Mouse (Mus musculus) large intestine, adult 2 months (tissue): Measurements from ENCODE around the gene Irf2bp2. TPM values are rescaled to one million over a fixed set of nuclear protein-coding genes. Genes with fewer than 3 reads are reported as not detected.

Experiments used
- DNase-seq: peaks from one replicate; pipeline ENCODE4 v3.0.0-alpha.2; 2012; ENCODE audit warnings: low read depth, low spot score
- WGBS: fragments of 180-500 bp; shearing (Covaris S2); methylation state at CpG from one replicate; pipeline ENCODE4 v1.1.7; 2018; 5-methylcytosine and 5-hydroxymethylcytosine counted together
- polyA plus RNA-seq: library from polyadenylated mRNA; depleted of rRNA; stranded (reverse); fragments of >200 nt; gene quantifications from 2 replicates; pipeline ENCODE4 v1.2.3, GENCODE M21; 2012

The Irf2bp2 gene
- polyA plus RNA-seq, 1 experiment, result 30.9 TPM

GRCm38 (mm10) chr8:126589507-126590023 is 4.2 kb downstream of the Irf2bp2 start:
- no peak for DNase-seq
- WGBS, result 0% methylated on average over 1 of the region's 1 CpGs

- no peak for DNase-seq
- WGBS, result 2% methylated on average over 11 of the region's 11 CpGs
These were observed 4.9 kb downstream of the Irf2bp2 start for GRCm38 (mm10) chr8:126588636-126589506.

- 3% methylated on average over 10 of the region's 10 CpGs for WGBS
These were observed 5.8 kb downstream of the Irf2bp2 start for GRCm38 (mm10) chr8:126587836-126588503.

GRCm38 (mm10) chr8:126586599-126587577 is 6.9 kb downstream of the Irf2bp2 start:
- DNase-seq, result no peak
- WGBS, result 12% methylated on average over 10 of the region's 10 CpGs

More at GRCm38 (mm10) chr8:126587836-126588503, 5.8 kb downstream of the Irf2bp2 start:
- DNase-seq, result no peak

GRCm38 (mm10) chr8:126586101-126586500 is 7.7 kb downstream of the Irf2bp2 start:
- no peak for DNase-seq

GRCm38 (mm10) chr8:126585561-126586031 is 8.2 kb downstream of the Irf2bp2 start:
- 3% methylated on average over 9 of the region's 9 CpGs for WGBS
- no peak for DNase-seq

More at GRCm38 (mm10) chr8:126586101-126586500, 7.7 kb downstream of the Irf2bp2 start:
- 15% methylated on average over 2 of the region's 2 CpGs for WGBS

GRCm38 (mm10) chr8:126584844-126585231 is 8.9 kb downstream of the Irf2bp2 start:
- no peak for DNase-seq
- WGBS, result 10% methylated on average over 5 of the region's 5 CpGs

- DNase-seq, result no peak
- WGBS, result under 1% methylated on average over 66 of the region's 68 CpGs
These were observed 9.6 kb downstream of the Irf2bp2 start for GRCm38 (mm10) chr8:126583971-126584843.

GRCm38 (mm10) chr8:126583534-126583933 is 10.3 kb downstream of the Irf2bp2 start:
- 4% methylated on average over 13 of the region's 13 CpGs for WGBS
- DNase-seq, result no peak

- WGBS, result 40% methylated on average over 2 of the region's 2 CpGs
- DNase-seq, result no peak
These were observed 10.8 kb downstream of the Irf2bp2 start for GRCm38 (mm10) chr8:126583018-126583417.

- WGBS, result 37% methylated on average over 6 of the region's 6 CpGs
- no peak for DNase-seq
These were observed 11.3 kb downstream of the Irf2bp2 start for GRCm38 (mm10) chr8:126582509-126582908.

GRCm38 (mm10) chr8:126581662-126582061 is 12.1 kb downstream of the Irf2bp2 start:
- WGBS, result 97% methylated on average over 6 of the region's 6 CpGs
- DNase-seq, result no peak

GRCm38 (mm10) chr8:126580826-126581225 is 13.0 kb downstream of the Irf2bp2 start:
- 90% methylated on average over 4 of the region's 4 CpGs for WGBS
- no peak for DNase-seq

- DNase-seq, result no peak
- WGBS, result 89% methylated on average over 1 of the region's 1 CpGs
These were observed 13.7 kb downstream of the Irf2bp2 start for GRCm38 (mm10) chr8:126580086-126580485.

- WGBS, result 92% methylated on average over 3 of the region's 3 CpGs
- DNase-seq, result no peak
These were observed 15.1 kb downstream of the Irf2bp2 start for GRCm38 (mm10) chr8:126578641-126579040.

- 95% methylated on average over 8 of the region's 8 CpGs for WGBS
These were observed 16.9 kb downstream of the Irf2bp2 start for GRCm38 (mm10) chr8:126576919-126577318.

GRCm38 (mm10) chr8:126576086-126576485 is 17.7 kb downstream of the Irf2bp2 start:
- no peak for DNase-seq

More at GRCm38 (mm10) chr8:126576919-126577318, 16.9 kb downstream of the Irf2bp2 start:
- DNase-seq, result no peak

GRCm38 (mm10) chr8:126574882-126575637 is 18.7 kb downstream of the Irf2bp2 start:
- DNase-seq, result no peak
- WGBS, result 35% methylated on average over 16 of the region's 16 CpGs
